Mouse (Mus musculus) CD4-positive, CD25-positive, alpha-beta regulatory T cell, adult 9 weeks (primary cell): Measurements from ENCODE around the gene Cpne5. TPM values are rescaled to one million over a fixed set of nuclear protein-coding genes. Genes with fewer than 3 reads are reported as not detected.

ENCODE experiments used
- polyA plus RNA-seq: library from polyadenylated mRNA; unstranded; fragments of 100-300 nt; shearing (Covaris generic); gene quantifications from one replicate; pipeline ENCODE4 v1.2.1, GENCODE M21; 2017

The Cpne5 gene
- 0.99 TPM for polyA plus RNA-seq

DNA sequence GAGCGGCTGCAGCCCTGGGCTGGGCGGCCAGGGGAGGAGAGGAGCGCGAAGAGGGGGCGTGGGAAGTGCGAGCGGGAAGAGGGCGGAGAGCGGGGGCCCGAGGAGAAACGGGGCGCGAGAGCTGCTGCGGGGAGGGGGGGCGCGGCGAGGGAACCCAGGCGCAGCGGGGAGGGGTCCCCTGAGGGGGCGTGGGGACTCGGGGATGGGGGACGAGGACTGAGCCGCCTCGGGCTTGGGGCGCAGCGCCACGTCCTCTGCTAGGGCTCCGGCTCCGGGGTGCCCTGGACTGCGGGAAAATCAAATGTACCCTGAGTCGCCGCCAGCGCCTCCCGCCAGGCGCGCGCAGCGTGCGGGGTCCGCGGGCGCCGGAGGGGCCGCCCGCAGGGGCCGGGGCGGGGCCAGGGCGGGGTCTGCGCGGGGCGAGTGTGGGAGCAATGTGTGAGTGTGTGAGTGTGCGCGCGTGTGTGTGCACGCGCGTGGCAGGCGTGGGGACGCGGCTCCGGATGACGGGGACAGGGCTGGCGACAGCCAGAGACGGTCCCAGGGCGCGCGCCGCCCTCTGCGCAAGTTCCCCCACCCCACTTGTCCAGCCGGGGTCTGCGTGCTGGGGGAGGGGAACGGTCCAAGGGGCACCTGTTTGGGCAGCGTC, at the start of gene Cpne5:
Gene Cpne5 (minus strand): TSS at position 396 of the 649 bp plus-strand sequence.

GRCm38 (mm10) chr17:29268682-29269348, 30.8 kb upstream of the Cpne5 start, which contains the start of gene BC004004:
TSS of gene BC004004 (plus strand) at chr17:29268788.

GRCm38 (mm10) chr17:29263840-29264633, 26.1 kb upstream of the Cpne5 start, which contains the start of gene Ppil1:
TSS of gene Ppil1 (minus strand) at chr17:29264186.

DNA sequence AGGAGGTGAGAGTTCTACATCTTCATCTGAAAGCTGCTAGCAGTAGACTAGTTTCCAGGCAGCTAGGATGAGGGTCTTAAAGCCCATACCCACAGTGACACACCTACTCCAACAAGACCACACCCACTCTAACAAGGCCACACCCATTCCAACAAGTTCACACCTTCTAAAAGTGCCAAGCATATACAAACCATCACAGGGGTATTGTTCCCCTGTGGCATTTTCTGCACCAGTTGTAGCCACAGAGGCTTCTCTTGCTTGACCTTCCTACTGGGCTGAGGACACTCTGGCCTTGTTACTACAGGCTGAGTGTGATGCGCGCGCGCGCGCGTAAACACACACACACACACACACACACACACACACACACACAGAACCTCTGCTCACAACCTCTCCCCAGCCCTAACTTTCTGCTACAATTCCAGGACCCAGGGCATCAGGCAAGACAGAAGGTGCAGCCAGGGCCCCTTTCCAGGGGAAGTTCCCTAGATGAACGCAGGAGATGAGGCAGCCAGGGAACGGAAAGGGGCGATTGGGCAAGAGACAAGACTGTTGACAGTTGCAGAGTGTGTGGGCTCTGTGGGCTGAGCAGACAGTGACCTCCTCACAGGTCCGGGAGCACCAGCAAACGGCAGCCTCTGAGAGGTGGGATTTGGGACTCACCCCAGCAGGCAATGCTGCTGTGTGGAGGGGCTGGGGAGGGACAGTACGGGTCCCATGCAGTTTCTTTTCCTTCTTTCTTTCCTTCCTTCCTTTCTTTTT, 124.2 kb downstream of the Cpne5 start, which contains the start of gene Rab44:
Gene Rab44 (plus strand): TSS at position 555 of the 762 bp plus-strand sequence.

Other genes with a start within 250 kb of the Cpne5 start
- 261 TPM for gene Stk38, start 230.2 kb downstream of the Cpne5 start, polyA plus RNA-seq
- gene Srsf3, start 205.5 kb downstream of the Cpne5 start, polyA plus RNA-seq, result 552 TPM
- 5.1 TPM for gene Cdkn1a, start 147.2 kb downstream of the Cpne5 start, polyA plus RNA-seq
- not detected for gene Rab44, start 124.0 kb downstream of the Cpne5 start, polyA plus RNA-seq
- gene Ppil1, start 26.0 kb upstream of the Cpne5 start, polyA plus RNA-seq, result 89.1 TPM
- 152 TPM for gene BC004004, start 30.6 kb upstream of the Cpne5 start, polyA plus RNA-seq
- 0.16 TPM for gene Pi16, start 79.5 kb upstream of the Cpne5 start, polyA plus RNA-seq
- 7.5 TPM for gene Mtch1, start 109.8 kb upstream of the Cpne5 start, polyA plus RNA-seq
- gene Fgd2, start 122.7 kb upstream of the Cpne5 start, polyA plus RNA-seq, result 1.3 TPM